Mouse (Mus musculus): ENCODE measurements around the gene Jakmip3. TPM values are rescaled to one million over a fixed set of nuclear protein-coding genes. Genes with fewer than 3 reads are reported as not detected.

Gene Jakmip3
- total RNA-seq, 2 experiments from 2014 or later, result 54.0 to 54.7 TPM

DNA sequence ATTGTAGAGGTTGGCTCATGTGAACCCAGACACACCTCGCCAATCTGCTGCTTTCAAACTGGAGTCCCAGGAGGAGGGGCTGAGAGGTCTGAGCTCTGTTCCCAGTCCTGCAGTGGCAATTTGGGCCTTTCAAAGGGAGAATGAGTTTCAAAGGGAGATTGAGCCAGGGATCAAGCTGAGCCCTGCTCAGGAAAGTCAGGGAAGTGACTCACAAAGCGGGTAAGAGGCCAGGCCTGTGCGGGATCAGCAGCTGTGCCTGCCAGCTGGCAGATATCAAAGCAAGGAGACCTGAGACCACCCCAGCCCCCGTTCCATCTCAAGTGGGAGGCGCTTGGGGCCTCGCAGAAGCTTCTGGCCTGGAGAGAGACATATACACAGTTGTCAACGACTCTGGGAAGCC, 136.8 kb downstream of the Jakmip3 start:
- TF ChIP-seq CTCF (IDR thresholded peaks at IDR 0.05), result no peak
- no peak overlapping the region for H3K27ac ChIP-seq
- no peak overlapping the region for H3K4me3 ChIP-seq
- DNase-seq (ENCODE audit: extremely low spot score in 1 of 2, low spot score in 2 of 2), result no peak
- intact Hi-C loops (cut with DNase I), result no loop called here

- Histone ChIP-seq H3K27ac (no peak overlapping the region), H3K4me3 (no peak overlapping the region)
- intact Hi-C loops (cut with DNase I), result no loop called here
- DNase-seq (ENCODE audit: extremely low spot score in 1 of 2, low spot score in 2 of 2), result no peak
- TF ChIP-seq CTCF (IDR thresholded peaks at IDR 0.05), result no peak
Observed at GRCm38 (mm10) chr7:139078181-139078580, 137.7 kb downstream of the Jakmip3 start.

DNA sequence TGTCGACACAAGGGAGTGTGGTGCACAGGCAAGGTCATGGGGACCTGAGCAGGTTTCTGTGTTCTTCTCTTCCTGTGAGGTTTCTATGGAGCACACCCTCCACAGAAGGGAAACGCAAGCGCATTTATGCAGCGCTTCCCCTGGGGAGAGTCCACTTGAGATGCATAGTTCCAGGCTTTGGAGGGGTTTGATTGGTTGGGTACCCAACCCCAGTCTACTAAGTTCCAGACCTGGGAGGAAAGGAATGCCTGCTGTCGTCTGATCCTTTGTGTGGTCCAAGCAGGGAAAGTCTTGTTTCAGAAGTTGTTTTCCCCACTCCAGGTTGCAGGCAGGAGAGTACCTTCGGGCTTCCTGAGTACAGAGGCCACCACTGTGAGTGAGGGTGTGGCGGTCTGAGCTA, 138.6 kb downstream of the Jakmip3 start:
- no peak for TF ChIP-seq CTCF (IDR thresholded peaks at IDR 0.05)
- intact Hi-C loops (cut with DNase I), result no loop called here

DNA sequence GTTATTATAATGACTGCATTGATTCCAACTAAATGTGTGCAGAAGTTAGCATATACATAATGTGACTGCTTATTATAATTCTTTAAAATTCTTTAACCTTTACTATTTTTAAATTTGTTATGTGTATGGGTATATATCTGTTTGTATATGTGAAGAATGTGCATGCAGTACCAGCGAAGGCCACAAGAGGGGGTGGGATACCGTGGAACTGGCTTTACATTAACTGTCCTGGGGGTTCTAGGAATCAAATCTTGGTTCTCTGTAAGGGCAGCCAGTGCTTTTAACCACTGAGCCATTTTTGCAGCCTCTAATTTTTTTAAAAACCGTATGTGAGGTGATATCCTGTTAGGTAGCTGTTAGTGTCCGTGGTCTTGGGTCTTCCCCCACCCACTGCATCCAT, 140.2 kb downstream of the Jakmip3 start:
- DNase-seq (ENCODE audit: extremely low spot score in 1 of 2, low spot score in 2 of 2), result no peak
- peak; percentile 65 for TF ChIP-seq CTCF (IDR thresholded peaks at IDR 0.05)
- intact Hi-C loops (cut with DNase I), result no loop called here
- Histone ChIP-seq H3K4me3 (no peak overlapping the region), H3K27ac (no peak overlapping the region)

More for the DNA sequence above, 138.6 kb downstream of the Jakmip3 start:
- no peak overlapping the region for H3K27ac ChIP-seq
- H3K4me3 ChIP-seq, result no peak overlapping the region
- no peak for DNase-seq (ENCODE audit: extremely low spot score in 1 of 2, low spot score in 2 of 2)

- no peak for TF ChIP-seq CTCF (IDR thresholded peaks at IDR 0.05)
- Histone ChIP-seq H3K27ac (no peak overlapping the region), H3K4me3 (no peak overlapping the region)
- intact Hi-C loops (cut with DNase I), result no loop called here
- no peak for DNase-seq (ENCODE audit: extremely low spot score in 1 of 2, low spot score in 2 of 2)
Observed at GRCm38 (mm10) chr7:139081158-139081557, 140.6 kb downstream of the Jakmip3 start.

DNA sequence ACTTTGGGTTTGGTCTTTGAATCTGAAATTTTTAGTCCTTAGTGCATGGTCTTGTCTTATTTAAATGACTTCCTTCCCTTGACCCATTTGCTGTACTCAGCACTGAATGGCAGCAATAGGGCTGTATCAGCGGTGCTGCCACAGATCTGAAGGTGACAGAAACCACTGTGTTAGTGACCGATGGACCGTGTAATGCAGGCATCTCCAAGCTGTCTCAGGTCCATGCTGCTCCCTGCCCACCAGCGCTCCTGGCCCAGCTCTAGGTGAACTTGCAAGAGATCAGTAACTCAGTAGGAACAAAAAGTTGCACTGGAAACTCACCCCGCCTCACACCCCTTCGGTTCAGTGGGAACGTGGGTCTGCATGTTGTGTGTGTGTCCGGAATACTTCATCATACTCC, 141.8 kb downstream of the Jakmip3 start:
- DNase-seq (ENCODE audit: extremely low spot score in 1 of 2, low spot score in 2 of 2), result no peak
- no peak for TF ChIP-seq CTCF (IDR thresholded peaks at IDR 0.05)
- Histone ChIP-seq H3K4me3 (no peak overlapping the region), H3K27ac (no peak overlapping the region)
- intact Hi-C loops (cut with DNase I), result no loop called here

GRCm38 (mm10) chr7:139084316-139084715, 143.8 kb downstream of the Jakmip3 start:
- TF ChIP-seq CTCF (IDR thresholded peaks at IDR 0.05), result no peak
- Histone ChIP-seq H3K27ac (no peak overlapping the region), H3K4me3 (no peak overlapping the region)
- no peak for DNase-seq (ENCODE audit: extremely low spot score in 1 of 2, low spot score in 2 of 2)
- intact Hi-C loops (cut with DNase I), result no loop called here

- peak within 1 kb of the TSS; percentile 89 for H3K4me3 ChIP-seq
- TF ChIP-seq CTCF (IDR thresholded peaks at IDR 0.05), result no peak
- peak within 1 kb of the TSS; percentile 93 for H3K27ac ChIP-seq
- intact Hi-C loops (cut with DNase I), result no loop called here
- peak; percentile 90 for DNase-seq (ENCODE audit: extremely low spot score in 1 of 2, low spot score in 2 of 2)
Observed at GRCm38 (mm10) chr7:139085629-139086194, 145.2 kb downstream of the Jakmip3 start, which contains the start of gene Dpysl4. Gene Dpysl4 (plus strand): TSS chr7:139086001.

DNA sequence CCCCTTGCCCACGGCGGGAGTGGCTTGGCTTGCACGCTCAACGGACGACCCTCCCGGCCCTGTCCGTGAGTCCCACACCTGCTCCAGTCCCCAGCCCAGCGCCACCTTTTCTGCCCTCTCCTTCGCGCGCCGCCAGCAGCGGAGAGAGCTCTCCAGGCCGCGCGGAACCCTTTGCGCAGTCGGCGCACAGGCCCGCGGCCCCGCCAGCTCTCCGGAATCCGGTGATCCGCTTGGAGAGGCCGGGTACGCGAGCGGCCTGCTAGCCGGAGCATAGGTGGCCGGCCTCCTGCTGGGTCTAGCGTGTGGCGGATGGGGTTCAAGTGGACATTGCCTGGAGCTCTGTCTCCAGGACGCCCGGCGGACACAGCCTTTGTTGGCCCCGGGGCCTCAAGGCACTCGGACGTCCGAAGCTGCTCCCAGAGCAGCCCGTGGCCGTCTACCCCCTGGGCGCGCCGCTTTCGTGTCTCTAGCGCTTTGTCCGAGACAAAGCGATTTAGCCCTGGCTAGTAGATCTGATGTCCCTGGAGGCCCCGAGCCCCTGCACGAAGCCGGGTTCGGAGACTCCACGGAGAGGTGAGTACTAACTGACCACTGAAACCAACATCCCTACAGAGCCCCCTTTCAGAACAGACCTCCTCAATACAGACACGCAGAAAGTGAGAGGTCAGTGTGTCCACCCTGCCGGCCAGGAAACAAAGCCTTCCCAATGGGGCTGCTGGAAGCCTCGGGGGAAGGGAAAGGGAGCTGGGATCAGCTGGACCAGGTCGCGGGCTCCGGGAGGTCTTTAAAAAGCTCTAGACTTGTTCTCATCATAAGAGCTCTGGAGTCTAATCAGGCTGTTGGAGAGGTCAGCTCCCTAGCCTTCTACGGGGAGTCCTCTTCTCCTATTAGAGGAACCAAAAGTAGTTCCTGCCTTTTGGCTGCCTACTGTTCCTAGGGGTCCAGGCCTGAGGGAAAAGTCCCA, 145.9 kb downstream of the Jakmip3 start:
- Histone ChIP-seq H3K27ac (peak overlapping the region; percentile 93), H3K4me3 (peak overlapping the region; percentile 89)
- intact Hi-C loops (cut with DNase I), result no loop called here
- no peak for TF ChIP-seq CTCF (IDR thresholded peaks at IDR 0.05)
- DNase-seq (ENCODE audit: extremely low spot score in 1 of 2, low spot score in 2 of 2), result no peak

DNA sequence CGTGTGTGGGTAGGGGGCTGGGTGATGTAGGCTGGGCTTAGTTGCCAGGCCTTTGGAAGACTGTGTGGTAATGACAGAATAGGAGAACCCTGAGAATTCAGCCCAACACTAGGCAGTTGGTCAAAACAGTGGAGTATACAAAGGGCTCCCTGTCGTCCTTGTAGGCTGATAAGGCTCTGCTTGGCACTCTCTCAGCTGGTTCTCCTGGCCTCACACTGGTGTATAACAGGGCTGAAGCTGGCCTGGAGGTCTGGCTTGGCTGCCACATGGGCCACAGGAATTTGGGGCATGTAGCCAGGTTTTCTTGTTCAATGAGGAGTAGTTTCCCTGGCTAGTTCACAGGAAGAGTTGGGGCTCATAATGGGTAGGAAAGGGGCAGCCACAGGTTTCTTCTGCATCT, 147.3 kb downstream of the Jakmip3 start:
- Histone ChIP-seq H3K27ac (no peak overlapping the region), H3K4me3 (no peak overlapping the region)
- TF ChIP-seq CTCF (IDR thresholded peaks at IDR 0.05), result no peak
- no peak for DNase-seq (ENCODE audit: extremely low spot score in 1 of 2, low spot score in 2 of 2)
- intact Hi-C loops (cut with DNase I), result no loop called here

DNA sequence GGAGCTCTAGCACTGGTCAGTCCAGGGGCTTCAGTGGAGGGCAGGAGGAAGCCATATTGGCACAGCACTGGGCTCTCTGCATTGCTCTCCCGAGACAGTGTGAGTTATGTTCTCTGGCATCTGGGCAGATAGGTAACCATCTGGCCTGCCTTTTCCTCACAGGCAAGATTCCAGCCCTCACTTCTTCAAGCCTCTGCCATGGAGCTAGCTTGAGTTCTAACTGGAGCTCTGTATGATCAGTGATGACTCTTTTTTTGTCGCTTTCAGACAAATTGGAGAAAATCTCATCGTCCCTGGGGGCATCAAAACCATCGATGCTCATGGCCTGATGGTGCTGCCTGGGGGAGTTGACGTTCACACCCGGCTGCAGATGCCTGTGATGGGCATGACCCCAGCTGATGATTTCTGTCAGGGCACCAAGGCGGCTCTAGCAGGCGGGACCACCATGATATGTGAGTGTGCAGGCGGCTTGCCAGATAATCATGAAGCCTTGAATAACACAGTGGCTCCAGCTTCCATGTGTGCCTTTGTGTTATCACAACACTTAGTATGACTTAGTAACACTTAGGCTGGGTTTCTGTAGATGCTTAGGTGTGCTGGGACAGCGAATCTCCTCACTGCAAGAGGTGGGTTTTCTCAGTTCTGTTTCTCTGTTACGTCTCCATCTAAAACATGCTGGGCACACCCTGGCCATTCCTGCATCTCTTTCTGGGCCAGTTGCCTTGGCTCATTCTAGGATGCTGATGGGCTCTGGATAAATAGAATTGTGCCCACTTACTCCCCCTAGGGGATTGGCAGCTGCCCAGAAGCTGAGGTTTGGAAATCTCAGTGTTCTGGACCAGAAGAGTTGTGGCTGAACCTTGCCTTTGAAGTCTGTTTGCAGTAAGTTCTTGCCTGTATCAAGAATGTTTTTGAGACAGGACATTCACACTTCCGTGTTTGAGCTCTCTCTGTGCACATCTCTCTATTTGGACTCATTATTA, 149.7 kb downstream of the Jakmip3 start:
- intact Hi-C loops (cut with DNase I), result no loop called here
- TF ChIP-seq CTCF (IDR thresholded peaks at IDR 0.05), result peak; percentile 11; the same call in 1 of the 2 replicates
- no peak overlapping the region for H3K4me3 ChIP-seq
- no peak overlapping the region for H3K27ac ChIP-seq
- DNase-seq (ENCODE audit: extremely low spot score in 1 of 2, low spot score in 2 of 2), result no peak

Measured in left cerebral cortex, adult 2 months (tissue).